Mouse (Mus musculus) liver, embryonic 14.5 days (tissue): ENCODE measurements around the gene Dnmt3a.

Experiments
- CTCF ChIP-seq: IDR thresholded peaks from 2 replicates; pipeline ENCODE4 v1.5.1; 2016; ENCODE audit warnings: antibody characterized with exemption, low read depth, control low read depth
- EP300 ChIP-seq: IDR thresholded peaks from 2 replicates; pipeline ENCODE4 v1.6.1; 2016; ENCODE audit warnings: antibody characterized with exemption, low read depth

- TF ChIP-seq CTCF (no peak), EP300 (no peak)
Measured at GRCm38 (mm10) chr12:3868115-3868514, 62.3 kb downstream of the Dnmt3a start.
